ENCODE assay signal across 8 mouse cellular contexts in genomic region chr1:180777660-180778402, GRCm38 (mm10). TPM values are rescaled to one million over a fixed set of nuclear protein-coding genes. Genes with fewer than 3 reads are reported as not detected.
DNase-seq lines count a peak whose midpoint lies in the region; ATAC-seq and TF ChIP-seq lines count a peak whose summit lies in the region.

No protein-coding gene starts in this region.

- no peaks in the 10 kb centered on the region for H3K9me3 ChIP-seq in lung, embryonic 14.5 days (ENCODE audit: low read depth, low read length)

- peak overlapping the region; percentile 79 for H3K9ac ChIP-seq in lung, embryonic 14.5 days

- peak overlapping the region; percentile 93 for H3K27ac ChIP-seq in lung, embryonic 14.5 days (ENCODE audit: low read depth)

- peak overlapping the region; percentile 94 for H3K4me2 ChIP-seq in lung, embryonic 14.5 days

- no peaks in the 10 kb centered on the region for H3K36me3 ChIP-seq in lung, embryonic 14.5 days (ENCODE audit: insufficient read depth)

- peaks cover 8% of the 10 kb centered on the region for H3K4me1 ChIP-seq in lung, embryonic 14.5 days (ENCODE audit: insufficient read depth)

- peak; percentile 74 to 77 for ATAC-seq in hematopoietic stem cell, adult 5-6 weeks (replicated peaks in 1 of 2; ENCODE audit: insufficient read depth in 1 of 2, low FRiP score in 2 of 2, low TSS enrichment in 1 of 2, low read depth in 1 of 2, poor library complexity in 2 of 2, severe bottlenecking in 2 of 2)
- ATAC-seq in lung, embryonic 14.5 days (ENCODE audit: insufficient read depth), result peak; percentile 89
- peak; percentile 57 for ATAC-seq in neutrophil, adult 5-6 weeks (ENCODE audit: extremely low read depth, insufficient number of reproducible peaks, low FRiP score, poor library complexity, severe bottlenecking)

- H3K27me3 ChIP-seq in lung, embryonic 14.5 days (ENCODE audit: insufficient read depth, low read length), result no peaks in the 10 kb centered on the region

- peak; percentile 94 for DNase-seq in MN1 (ENCODE audit: low spot score)
- peak; percentile 85 for DNase-seq in cerebellum, adult 8-10 months
- DNase-seq in forelimb bud, embryonic 11.5 days (ENCODE audit: low read depth, low spot score), result peak; percentile 91
- peak; percentile 74 to 77 for DNase-seq in layer of hippocampus, adult 8-10 months (ENCODE audit: low spot score in 2 of 2)
- DNase-seq in lung, embryonic 14.5 days, result peak; percentile 93
- peak; percentile 77 for DNase-seq in testis, postnatal 14 days (ENCODE audit: low spot score)

- WGBS in lung, embryonic 14.5 days, result 1% methylated on average over 56 of the region's 56 CpGs

- peak overlapping the region; percentile 61 for H3K4me3 ChIP-seq in lung, embryonic 14.5 days (ENCODE audit: low read depth, low read length)

- peak; percentile 73 for TF ChIP-seq CTCF in lung, embryonic 14.5 days (IDR thresholded peaks at IDR 0.05; ENCODE audit: low read depth)

RNA-seq across cellular contexts. Expression of gene H3f3a, which starts 35.9 kb away (rescaled TPM):
- 1,757 and 2,309 TPM in 2 replicates for total RNA-seq in hematopoietic stem cell, adult 5-6 weeks (2017)
- 100 to 1,000 TPM; 296 to 316 (median 303) TPM for total RNA-seq in layer of hippocampus, adult 8-10 months (2022)
- 2,358 and 2,465 TPM in 2 replicates for polyA plus RNA-seq in lung, embryonic 14.5 days (2014; fragmentation: Nextera tagmentation; extraction: Ambion mirVana)
- 2,143 and 2,209 TPM in 2 replicates for total RNA-seq in neutrophil, adult 5-6 weeks (2017)

RNA-seq across cellular contexts. Expression of gene Acbd3, which starts 52.0 kb away (rescaled TPM):
- 51.2 and 60.1 TPM in 2 replicates for total RNA-seq in hematopoietic stem cell, adult 5-6 weeks (2017)
- 10 to 100 TPM; 32.5 to 36.3 (median 34.8) TPM for total RNA-seq in layer of hippocampus, adult 8-10 months (2022)
- polyA plus RNA-seq in lung, embryonic 14.5 days (2014; fragmentation: Nextera tagmentation; extraction: Ambion mirVana), result 26.3 and 27.0 TPM in 2 replicates
- 89.5 and 91.6 TPM in 2 replicates for total RNA-seq in neutrophil, adult 5-6 weeks (2017)

Comparison
In these comparisons a context has a peak if more than half of its experiments do, and no peak if none do; other contexts are left out.
1. Peak in every context shown above with its lines: DNase-seq, ATAC-seq, H3K4me3 ChIP-seq and H3K27ac ChIP-seq.